Mouse (Mus musculus) induced T-regulatory cell, adult 2 months (primary cell): ENCODE data around the gene Eif2a.
"Not testable (repeated sequence)": the region's sequence is repeated elsewhere in the genome, so short reads cannot be mapped to it uniquely, and the experiment has no call there.

ENCODE experiments used
- DNase-seq: peaks from one replicate; pipeline ENCODE4 v3.0.0-alpha.2; 2012; ENCODE audit warnings: low read depth

Gene Eif2a

DNA sequence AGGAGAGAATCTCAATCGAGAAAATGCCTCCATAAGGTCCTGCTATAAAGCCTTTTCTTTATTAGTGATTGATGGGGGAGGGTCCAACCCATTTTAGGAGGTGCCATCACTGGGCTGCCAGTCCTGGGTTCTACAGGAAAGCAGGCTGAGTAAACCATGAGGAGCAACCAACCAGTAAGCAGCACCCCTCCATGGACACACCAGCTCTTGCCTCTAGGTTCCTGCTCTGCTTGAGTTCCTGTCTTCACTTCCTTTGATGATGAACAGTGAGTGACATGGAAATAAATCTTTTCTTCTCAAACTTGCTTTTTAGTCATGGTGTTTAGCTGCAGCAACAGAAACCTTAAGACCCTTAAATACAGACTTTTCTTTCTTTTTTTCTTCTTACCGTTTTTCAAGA lies 4.3 kb upstream of the Eif2a start:
- no peak for DNase-seq

DNA sequence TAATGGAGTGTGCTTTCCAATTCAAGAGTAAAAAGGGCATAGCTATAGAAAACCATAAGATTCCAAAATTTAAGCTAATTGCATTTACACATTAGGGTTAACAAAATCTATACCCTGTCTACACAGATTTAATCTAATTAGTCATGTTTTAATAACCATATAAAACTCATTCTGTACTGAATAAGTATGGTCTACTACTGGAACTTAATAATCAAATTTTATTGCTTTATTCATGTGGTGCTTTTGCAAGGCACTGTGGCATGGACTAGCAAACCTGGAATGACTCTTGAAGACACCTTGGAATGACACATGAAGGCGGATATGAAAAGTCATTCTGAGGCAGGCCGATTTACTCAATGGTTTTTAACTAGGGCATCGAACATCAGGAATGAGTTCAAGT lies 2.2 kb upstream of the Eif2a start:
- no peak for DNase-seq

DNA sequence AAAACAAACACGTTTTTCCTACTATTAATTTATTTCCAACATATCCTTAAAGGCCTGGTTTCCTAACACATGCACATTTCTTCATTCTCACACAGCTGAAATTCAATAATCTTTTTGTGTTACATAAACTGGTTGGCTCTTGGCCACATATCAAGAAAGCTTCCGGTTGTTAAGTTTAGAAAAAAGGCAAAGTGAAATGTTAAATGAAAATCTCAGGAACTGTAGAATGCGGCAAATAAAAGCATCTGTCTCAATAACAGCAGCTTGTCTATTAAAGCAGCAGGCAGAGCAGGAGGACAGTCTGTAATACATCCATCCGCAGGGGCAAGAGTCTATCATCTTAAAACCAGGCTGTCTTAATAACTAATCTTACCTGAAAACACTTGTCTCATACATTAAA lies 1.4 kb upstream of the Eif2a start:
- peak; percentile 36 for DNase-seq

DNA sequence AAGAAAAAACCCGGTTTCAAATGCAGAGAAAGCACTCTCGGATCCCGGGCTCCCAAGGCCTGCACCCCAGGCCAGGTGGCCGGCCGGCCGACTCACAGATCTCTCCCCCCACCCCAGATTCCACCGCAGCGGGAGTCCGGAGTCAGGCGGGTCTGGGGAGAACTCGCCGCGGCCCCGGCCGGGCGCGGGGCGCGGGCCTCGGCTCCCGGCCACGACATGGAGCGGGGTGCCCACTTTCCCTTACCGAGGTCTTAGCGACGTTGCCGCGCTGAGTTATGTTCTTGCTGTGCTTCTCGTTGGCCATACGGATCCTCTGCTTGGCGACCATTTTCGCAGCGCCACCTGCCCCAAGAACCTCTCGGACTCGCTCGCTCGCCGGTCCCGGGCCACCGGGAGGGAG lies 455 bp upstream of the Eif2a start:
- DNase-seq, result no peak

DNA sequence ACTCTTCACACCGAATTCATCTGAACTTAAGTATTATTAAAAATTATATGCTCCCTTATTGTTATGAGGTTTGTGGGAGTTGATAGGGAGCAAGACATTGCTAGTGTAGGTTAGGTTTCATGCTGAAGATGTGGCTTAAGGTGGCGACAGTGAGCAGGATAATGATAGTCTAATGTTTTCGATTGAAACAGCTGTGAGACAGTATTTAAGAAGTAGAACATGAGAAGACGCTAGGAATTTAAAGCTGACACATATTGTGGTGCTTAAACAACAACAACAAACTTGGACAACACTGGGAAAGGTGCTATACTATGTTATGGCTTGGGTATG lies 752 bp downstream of the Eif2a start:
- no peak for DNase-seq

DNA sequence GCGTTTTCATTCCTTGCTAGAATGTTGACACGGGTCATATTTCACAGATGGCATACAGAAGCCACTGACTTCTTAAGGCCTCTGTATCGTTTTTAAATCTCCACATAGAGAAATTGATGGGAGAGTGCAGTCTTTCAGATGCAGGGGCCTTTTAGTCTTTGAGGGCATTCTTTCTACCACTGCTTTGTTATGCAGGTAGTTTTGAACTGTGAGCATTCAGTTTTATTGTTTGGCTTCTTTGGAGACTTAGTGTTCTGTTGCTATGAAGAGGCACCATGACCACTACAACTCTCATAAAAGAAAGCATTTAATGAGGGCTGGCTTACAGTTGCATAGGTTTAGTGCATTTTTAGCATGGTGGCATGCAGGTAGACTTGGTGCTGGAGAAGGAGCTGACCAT lies 11.0 kb downstream of the Eif2a start:
- no peak for DNase-seq

DNA sequence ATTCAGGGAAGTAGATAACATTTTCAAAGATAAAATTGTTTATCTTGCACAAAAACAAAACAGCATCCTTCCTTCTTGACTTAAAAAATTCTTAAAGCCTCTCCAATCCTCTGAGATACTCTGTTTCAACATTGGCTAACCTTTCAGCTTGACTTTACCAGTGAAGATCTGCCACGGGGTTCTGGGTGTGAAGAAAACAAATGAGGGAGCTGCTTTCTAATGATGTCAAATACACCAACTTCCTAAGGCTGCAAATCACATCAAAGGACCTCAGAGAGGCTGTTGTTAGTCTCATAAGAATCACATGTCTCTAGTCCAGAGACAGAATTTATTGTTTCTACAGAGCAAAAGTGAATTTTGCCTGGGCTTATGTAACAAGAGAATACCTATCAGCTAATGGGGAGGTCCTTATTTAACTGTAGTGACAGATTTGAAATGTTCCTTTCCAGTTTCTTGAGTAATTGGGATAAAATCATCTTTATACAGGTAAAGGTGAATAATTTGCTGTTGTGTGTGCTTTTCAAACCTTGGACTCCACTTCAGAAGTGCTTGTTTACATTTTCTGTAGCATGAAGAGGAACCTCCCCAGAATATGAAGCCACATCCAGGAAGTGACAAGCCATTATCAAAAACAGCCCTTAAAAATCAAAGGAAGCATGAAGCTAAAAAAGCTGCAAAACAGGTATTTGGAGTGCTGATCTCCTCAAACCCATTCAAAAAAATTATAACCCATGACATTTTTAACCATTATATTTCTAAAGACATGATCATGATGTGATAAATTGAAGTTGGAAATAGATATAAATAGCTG lies 26.6 kb downstream of the Eif2a start:
- DNase-seq, result peak; percentile 67

DNA sequence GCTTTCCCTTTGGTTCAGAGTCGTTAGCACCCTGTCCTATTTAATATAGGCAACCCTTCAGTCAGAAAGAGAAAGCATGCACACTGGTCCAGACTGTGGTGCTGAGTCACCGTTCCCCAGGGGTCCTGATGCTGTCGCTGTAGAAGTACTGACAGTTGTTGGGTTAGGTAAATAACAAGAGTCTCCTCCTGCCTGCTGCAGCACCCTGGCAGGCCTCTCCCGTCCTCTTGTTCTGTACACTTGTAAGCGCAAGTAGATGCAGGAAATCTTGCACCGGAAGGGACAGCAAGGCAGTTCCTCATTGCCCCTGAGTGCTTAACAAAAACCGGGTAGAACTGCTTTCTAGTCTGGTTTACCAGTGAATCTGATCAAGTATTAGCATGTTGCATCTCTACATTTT lies 31.0 kb downstream of the Eif2a start:
- DNase-seq, result no peak

DNA sequence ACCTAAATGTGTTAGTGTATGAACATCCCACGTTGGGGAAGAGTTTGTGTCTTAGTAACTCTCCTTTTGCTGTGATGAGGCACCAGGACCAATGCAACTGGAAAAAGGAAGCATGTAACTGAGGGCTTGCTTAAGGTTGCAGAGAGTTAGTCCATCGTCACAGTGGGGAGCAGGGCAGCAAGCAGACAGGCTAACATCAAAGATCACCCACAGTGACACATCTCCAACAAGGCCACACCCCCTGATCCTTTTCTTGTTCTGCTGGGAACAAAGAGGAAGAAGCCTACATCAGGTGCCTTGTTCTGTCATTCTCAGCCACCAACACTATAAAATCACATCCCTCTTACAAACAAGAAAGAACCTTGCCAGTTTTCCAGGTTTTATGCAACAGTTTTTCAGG lies 34.3 kb downstream of the Eif2a start:
- no peak for DNase-seq

DNA sequence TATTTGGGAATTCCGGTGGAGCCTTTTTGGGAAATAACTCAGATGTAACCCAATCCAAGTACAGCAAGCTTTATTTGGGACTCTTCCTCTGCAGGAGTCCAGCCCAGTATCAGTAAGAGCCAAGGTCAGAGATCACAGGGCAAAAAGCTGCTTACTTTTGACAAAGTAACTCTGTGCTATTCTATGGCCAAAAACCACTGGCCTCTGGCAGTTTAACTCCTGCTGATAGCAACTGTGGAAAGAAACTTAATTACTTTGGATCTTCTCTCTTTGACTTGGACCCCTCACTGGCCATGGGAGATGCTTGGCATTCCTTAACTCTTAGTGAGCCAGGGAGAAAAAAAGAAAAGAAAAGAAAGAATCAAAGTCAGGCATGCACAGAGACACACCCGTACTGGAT lies 35.8 kb downstream of the Eif2a start:
- DNase-seq, result no peak

DNA sequence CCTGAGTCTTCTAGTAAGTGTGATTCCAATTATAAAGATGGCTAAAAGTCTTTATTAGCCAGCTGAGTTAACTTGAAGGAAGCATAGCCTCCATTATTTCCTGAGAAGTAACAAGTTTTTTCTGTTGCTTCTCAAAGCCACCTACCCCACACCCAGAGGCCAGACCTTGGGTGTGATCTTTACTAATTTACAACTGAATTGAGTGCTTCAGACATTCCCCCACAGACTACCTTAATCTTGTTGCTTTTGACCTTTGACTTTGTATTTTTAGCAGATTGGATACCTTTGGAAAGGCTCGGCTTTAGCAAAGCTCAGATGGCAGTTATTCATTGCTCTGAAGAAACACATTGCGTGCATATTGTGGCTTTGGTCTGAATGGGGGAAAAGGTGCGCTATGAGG lies 45.2 kb downstream of the Eif2a start:
- no peak for DNase-seq

DNA sequence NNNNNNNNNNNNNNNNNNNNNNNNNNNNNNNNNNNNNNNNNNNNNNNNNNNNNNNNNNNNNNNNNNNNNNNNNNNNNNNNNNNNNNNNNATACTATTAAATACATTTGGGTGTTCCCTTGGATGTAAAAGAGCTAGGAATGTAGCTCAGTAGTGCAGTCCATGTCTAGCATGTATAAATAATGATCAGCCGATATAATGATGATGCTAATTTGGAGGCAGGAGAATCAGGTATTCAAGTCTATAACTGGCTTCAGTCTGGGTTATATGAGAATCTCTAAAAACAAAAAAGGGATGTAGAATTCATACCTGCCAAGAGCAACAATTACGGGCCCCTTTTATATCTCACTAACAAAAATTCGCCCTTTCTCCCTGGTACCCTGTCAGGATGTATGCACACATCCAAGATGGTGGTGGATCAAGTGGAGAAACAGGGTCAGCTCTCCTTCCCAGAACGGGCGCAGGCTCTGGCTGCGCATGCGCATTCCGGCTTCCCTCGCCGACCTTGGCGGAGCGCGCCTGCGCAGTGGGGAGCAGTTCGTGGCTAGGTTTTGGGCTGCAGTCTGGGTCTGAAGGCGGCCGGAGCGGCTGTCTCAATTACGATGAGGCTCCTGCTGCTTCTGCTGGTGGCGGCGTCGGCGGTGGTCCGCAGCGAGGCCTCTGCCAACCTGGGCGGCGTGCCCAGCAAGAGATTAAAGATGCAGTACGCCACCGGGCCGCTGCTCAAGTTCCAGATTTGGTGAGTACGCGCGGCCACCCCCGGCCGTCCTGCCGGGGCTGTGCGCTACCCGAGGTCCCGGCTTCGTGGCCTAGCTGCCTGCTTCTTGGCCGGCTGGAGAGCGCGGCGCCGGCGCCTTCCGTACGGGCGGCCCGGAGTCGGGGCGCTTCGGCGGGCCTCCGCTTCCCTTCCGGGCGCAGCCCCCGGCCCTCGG lies 50.8 kb downstream of the Eif2a start, which contains the start of gene Selenot:
Gene Selenot (plus strand): TSS at position 500 of the 930 bp plus-strand sequence.
- DNase-seq, result peak; percentile 97

DNA sequence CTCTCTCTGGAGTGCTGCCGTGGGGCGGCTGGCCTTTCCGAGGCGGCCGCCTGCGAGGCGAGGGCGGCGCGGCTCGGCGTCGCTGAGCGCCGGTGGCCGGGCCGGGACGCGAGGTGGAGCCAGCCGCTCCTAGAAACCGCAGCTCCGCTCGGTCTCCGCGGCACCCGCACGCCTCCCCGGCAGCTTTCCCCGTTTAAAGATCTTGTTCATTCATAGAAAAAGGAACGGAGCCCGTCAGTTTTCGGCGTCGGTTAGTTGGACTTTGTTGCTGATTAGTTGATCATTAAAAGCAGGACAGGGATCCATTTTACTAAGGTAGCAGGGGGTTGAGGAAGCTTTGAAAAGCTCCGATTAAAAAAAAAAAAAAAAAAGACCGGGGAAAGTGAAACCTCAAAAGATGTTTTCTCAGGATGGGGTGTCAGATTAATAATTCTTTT lies 51.5 kb downstream of the Eif2a start:
- peak; percentile 78 for DNase-seq

DNA sequence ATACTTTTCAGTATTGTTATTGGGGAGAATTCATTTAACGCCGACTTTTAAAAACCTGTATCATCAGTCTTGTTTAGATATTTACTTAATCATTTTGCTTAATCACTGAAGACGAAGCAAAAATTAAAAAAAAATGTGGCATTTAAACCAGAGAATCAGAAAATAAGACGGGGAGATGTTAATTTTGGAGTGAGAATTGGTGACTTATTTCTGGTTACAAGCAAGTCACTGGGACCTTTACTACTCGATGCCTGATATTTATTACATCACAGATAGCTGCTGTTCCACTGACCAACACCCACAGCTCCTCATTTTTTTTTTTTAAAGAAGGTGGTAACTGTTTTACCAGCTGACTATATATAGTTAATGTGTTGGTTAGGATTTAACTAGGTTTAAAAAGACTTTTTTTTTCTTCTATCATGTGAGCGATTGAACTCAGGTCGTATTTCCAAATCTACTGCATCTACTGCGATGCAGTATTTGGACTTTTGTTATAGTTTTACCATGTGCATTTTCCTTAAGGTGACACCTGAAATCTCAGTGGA lies 52.0 kb downstream of the Eif2a start:
- no peak for DNase-seq

DNA sequence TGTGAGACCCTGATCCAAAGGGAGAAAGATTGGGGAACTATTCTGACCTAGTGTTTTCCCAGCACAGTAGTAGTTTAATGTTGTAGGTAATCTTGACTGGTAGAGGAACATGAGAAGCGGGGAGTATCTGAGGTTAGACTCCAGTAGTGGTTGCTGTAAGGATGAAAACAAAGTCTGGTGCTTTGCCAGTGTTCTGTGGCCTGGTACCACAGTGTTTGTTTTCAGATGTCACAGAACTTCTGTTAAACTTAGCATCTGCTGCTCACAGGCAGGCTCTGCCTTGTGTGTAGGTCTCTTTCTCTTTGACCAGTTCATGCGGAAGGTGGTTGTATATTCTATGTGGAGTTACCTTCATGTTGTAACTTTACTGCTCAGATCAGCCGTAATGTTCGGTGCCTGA lies 55.9 kb downstream of the Eif2a start:
- peak; percentile 27 for DNase-seq

DNA sequence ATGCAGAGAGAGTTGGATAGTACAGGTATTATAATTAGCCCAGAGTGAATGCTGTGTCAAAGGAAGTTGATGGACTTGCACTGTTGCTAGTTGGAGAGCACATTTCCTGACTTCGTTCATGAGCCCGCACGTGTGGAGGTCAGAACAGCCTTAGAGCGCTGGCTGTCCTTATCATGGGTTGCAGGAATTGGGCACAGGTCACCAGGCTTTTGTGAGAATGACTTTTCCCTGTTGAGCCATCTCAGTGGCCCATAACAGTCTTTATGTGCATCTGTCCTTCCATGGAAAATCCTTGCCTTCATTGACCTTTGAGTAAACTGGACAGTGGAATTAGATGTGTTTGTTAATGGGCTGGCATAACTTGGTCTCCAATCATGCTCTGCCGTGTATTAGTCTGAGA lies 56.7 kb downstream of the Eif2a start:
- no peak for DNase-seq

DNA sequence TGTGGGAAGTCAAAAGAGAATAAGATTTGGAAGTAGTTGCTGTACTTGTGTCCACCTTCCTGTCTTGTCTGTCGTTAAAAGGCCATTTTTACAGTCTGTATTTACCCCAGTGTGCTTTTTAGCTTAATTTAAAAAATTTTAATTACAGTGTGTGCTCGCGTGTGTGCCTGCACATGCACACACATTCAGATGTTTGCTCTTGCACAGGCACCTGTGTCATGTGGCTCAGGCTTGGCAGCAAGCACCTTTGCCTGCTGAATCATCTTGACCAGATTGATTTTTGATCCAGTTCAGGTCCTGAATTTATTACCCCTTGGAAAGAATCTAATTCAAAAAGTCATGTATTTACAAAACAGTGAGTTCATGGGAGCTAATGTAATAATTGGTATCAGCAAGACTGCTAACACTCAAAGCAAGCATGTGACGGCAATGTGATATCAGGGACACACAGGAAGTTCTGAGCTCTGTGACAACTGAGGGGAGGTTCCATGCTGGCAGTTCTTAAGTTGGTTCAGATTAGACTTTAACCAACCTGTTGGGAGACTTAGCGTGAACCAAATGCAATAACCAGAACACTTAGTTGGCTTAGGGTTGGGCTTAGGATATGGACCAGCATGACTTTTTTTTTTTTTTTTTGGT lies 57.3 kb downstream of the Eif2a start:
- DNase-seq, result peak; percentile 32

DNA sequence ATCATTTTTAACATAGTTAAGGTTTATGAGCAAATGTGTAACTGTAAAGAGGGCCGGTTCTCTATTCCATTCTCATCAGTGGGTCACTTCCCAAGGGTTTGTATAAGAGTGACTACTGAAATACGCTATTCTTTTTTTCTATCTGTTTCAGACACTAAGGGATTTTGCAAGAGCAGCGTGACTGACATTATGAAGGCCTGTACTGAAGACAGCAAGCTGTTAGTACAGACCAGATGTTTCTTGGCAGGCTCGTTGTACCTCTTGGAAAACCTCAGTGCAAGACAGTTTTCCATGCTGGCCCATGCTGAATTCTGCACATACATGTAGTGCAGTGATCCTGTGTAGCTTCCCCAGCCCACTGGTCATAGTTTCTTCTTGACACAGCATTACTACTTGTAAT lies 64.9 kb downstream of the Eif2a start:
- DNase-seq, result not testable (repeated sequence)

DNA sequence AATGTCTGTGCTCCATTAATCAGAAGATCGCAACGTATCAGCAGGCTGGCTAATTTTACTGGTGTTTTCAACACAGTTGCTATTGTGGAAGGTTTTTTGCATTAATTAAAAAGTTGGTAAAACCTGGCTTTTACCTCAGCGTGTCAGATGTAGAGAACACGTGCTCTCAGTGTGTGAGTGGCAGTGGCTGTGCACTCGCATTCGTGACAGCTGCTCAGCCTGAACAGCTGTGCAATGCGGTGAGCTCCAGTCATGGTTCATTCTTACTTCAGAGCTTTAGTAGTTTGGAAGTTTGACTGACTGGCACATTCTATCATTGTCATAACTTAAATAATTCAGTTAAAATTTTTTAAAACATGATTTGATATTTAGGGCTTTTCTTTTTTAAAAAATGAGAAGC lies 67.0 kb downstream of the Eif2a start:
- DNase-seq, result not testable (repeated sequence)

DNA sequence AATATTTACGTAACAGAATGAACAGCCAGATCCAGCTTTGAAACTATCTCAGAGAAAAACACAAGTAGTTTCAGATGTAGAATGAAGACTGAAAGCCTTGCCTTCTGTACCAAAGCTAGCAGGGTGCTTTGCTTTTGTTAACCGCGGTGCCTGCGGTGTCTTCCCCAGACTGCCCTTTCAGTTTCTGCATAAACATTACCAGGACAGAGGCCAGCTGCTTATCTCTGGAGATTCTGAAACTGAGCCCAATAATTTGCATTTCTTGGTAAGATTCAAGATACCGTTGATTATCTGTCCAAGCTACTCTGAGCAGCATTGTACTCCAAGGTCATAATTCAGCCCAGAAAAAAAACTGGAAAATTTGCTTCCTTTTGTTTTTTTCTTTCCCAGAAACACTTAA lies 68.0 kb downstream of the Eif2a start:
- no peak for DNase-seq
